Mouse (Mus musculus) 416B (cell line): Measurements from ENCODE around the gene Olfr183.
"Not testable (repeated sequence)": the region's sequence is repeated elsewhere in the genome, so short reads cannot be mapped to it uniquely, and the experiment has no call there.

Source experiments
- DNase-seq: peaks from one replicate; pipeline ENCODE4 v3.0.0; 2011; ENCODE audit warnings: low read depth

Gene Olfr183

GRCm38 (mm10) chr16:58995057-58995456 is at the start of gene Olfr183:
Gene Olfr183, plus strand, starts transcription at chr16:58995357.
- DNase-seq = no peak

DNA sequence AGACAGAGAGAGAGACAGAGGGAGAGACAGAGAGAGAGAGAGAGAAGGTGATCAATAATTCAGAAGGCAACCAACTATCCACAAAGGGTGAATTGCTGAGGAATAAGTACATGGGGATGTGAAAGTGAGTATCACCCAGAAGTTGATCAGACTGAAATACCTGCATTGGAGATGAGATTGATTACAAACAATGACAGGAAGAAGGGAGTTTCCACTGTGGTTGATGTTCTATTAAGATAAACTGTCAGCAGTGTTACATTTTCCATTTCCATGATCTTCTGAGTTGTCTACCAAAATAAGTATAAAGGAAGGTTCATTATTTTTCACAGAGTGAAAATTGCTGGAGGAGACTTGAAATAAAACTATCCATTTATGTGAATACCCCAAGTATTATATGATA is 12.0 kb downstream of the Olfr183 start:
- DNase-seq = peak; percentile 40

DNA sequence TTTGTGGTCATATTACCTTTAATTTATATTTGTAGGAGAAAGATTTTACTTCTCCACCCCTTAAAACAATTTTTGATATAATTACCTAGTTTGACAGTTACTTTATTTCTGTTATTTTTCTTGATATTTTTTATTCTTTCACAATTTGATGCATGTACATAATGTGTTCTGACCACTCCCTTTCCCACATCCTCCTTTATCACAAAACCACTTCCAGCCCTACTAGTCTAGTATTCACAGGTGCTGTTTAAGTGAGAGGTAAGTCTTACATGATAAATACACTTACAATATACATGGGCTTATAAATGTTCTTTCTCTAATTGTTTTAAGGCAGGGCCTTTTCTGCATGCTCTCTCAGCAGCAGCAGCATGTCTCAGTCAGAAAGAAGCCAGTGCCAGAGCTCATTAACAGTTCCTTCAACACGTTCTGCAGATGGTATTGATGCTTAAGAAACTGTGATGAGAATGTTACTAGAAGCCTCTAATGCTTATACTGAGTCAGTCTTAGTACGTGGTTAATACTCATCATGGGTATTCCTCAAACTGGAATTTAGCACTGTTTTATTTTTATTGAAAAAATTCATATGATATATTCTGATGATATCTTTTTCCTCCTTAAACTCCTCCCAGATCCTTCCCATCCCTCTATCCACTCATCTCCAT is 18.3 kb downstream of the Olfr183 start:
- DNase-seq = peak; percentile 77

- no peak for DNase-seq
Observed at GRCm38 (mm10) chr16:59030191-59030590, 35.0 kb downstream of the Olfr183 start, which contains the start of gene Olfr186. Gene Olfr186, minus strand, starts transcription at chr16:59030291.

DNA sequence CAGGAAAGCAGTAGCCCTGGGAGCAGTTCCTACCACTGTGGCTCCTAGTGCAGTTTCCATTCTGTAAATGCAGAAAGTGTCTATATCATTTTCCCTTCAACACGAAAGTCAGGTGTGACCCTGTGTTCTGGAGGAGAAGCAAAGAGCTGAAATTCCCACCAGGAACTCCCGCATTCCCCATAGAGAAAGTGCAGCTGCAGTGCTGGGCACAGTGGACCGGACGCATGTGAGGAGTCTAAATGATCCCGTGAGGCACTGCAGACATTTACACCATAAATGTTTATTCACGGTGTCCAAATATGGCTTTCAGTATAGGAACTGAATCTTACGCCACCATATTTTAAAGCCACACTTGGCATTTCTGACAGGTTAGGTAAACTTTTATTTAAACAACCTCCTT is 44.6 kb downstream of the Olfr183 start, which contains the start of gene Olfr187:
TSS of gene Olfr187 (minus strand) at position 58 of the 400 bp plus-strand sequence.
- DNase-seq = no peak

- DNase-seq = peak; percentile 31
Observed at GRCm38 (mm10) chr16:59045835-59046234, 50.7 kb downstream of the Olfr183 start.

- DNase-seq = no peak
Observed at GRCm38 (mm10) chr16:59047579-59047978, 52.4 kb downstream of the Olfr183 start.

GRCm38 (mm10) chr16:59048860-59049259 is 53.7 kb downstream of the Olfr183 start:
- no peak for DNase-seq

- not testable (repeated sequence) for DNase-seq
Observed at GRCm38 (mm10) chr16:59049286-59049685, 54.1 kb downstream of the Olfr183 start.
